Mouse (Mus musculus) cerebellum, adult 11 months (tissue): ENCODE results near the gene Nsf.

Experiments used
- DNase-seq: peaks from one replicate; pipeline ENCODE4 v3.0.0; 2022

Gene Nsf

GRCm38 (mm10) chr11:103940887-103941286, 13.0 kb downstream of the Nsf start:
- no peak for DNase-seq

DNA sequence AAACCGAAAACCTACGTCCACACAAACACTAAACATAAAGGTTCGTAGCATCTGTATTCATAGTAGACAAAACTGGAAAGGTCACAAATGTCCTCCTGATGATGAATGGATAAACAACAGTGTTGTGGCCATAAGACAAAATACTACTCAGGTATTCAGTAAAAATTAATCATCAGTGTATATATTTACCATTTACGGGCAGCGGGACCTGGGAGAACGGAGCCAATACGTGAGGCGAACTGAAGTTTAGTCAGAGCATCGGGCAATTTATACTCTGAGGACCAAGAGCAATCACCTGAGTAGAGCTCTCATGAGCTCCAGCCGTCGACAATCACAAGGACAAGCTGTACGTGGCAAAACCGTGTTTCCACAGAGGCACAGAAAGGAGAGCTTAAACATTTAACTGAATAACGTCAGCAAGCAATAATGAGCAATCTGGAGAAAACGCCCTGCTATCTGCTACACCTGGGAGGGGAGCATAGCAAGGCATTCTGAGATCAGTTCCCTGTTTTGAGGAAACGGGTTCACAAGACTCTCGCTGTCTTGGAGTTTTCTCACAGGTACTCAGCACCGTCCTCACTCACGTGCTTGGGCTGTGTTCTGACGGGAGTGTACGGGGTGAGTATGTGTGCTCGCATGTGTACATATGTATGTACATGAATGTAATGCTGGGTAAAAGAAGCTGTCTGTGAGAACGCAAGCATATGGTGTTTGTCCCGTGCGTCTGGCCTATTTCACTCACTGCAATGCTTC, 15.7 kb downstream of the Nsf start:
- DNase-seq: no peak

GRCm38 (mm10) chr11:103937451-103937850, 16.4 kb downstream of the Nsf start:
- no peak for DNase-seq

DNA sequence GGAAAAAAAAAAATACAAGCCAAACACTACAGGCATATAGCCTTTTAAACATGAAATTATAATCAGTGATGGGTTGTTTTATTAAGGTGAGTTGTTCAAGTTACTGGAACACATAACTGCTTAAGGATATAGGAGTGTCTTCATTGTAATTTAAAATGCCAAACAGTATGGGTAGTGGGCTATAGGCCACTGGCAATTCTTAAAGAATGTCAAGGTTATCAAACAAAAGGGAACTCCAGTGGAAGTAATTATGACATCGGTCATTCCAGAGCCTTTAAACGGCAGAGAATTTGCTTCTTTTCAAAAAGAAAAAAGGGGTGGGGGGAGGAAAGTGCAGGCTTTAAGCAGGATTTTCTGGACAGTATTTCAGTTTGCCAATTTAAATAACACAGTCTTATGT, 18.1 kb downstream of the Nsf start:
- no peak for DNase-seq

DNA sequence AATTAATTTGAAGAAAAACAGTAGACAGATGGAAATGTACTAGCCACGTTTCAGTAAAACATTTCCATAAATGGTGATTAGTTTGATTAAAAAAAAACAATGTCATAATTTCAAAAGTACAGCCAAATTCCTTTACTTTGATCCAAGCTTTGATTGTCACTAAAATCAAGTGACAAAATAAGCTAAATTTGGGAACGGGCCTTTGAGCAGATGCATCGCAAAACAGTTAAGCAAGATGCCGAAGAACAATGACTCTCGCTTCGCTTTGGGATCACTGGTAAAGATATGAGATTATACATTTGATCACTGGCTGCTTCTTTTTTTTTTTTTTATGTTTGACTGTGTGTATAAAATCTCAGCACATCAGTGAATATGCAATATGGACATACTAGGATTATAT, 20.0 kb downstream of the Nsf start:
- DNase-seq: no peak

DNA sequence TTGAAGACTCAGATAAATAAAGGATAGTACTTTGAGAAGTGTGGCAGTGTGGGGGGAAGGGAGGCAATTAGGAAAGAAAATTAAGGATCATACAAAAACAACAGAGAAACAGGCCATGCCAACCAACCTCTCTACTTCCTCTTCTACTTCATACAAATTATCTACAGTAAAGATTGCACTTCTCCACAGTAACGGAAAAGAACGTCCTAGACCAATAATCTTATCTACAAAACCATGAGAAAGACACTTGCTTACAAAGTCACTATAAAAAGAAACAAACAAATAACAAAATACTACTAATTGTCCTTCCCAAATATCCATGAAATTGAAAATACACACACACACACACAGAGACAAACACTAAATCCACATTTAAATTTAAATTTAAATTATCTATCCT, 29.9 kb downstream of the Nsf start:
- no peak for DNase-seq

- DNase-seq: no peak
These were observed 30.6 kb downstream of the Nsf start for GRCm38 (mm10) chr11:103923272-103923671.

DNA sequence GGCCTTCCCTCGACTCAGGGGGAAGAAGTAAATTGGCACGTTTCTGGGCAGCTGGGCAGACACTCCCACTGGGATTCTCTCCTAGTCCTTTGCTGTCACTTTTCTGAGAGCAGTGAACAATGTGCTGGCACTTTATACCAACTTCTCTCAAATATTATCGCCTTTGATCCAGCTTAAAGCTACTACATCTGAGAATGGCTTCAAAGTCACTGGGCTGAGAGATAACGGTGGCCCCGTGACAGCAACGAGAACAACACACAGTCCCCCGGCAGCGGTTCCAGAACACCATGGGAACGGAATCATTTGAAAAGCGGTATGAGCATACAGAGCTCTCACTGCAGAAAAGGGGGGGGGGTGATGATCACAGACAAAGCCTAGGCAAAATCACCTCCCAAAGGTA, 31.0 kb downstream of the Nsf start:
- no peak for DNase-seq

GRCm38 (mm10) chr11:103920665-103921064, 33.2 kb downstream of the Nsf start:
- DNase-seq: no peak

- no peak for DNase-seq
These were observed 37.0 kb downstream of the Nsf start for GRCm38 (mm10) chr11:103916807-103917206.

DNA sequence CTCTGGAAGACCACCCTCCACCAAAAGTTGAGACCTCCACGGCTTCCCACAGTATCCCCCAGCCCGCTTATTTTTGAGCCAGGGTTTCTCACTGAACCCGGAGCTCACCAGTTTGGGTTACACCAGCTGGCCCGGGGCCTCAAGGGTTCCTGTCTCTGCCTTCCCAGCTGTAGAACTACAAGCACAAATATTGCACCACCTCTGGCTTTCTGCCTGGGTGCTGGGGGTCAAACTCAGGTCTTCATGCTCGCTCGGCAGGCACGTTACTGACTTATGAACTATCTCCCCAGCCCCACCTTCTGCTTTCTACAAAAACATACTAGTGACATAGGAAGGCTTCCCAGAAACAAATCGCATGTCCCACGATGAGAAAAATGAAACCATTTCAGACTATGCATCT, 38.2 kb downstream of the Nsf start:
- no peak for DNase-seq

DNA sequence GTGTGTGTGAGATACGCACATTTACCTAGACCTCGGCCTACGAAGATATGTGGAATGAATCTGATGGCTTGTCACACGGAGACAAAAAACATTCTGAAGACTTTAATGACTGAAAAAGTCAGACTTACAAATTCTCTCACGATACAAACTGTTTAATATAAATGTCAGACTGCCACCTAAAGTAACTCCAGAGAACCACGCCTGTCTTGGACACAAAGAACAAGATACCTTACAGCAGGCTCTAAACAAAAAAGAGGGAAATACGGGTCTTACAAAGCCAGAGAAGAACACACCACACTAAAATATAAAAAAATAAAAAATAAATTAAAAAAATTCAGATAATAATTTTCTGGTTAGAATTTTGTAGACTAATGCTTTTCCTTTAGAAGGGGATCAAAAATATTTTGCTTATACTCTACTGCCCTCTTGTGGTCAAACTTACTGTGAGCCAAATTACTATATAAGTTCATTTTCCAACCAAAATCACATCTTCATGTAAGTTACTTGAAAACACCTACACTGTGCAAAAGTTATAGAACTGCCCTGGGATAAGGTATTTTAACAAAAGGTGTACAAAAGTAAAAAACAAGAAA, 42.8 kb downstream of the Nsf start:
- DNase-seq: no peak

DNA sequence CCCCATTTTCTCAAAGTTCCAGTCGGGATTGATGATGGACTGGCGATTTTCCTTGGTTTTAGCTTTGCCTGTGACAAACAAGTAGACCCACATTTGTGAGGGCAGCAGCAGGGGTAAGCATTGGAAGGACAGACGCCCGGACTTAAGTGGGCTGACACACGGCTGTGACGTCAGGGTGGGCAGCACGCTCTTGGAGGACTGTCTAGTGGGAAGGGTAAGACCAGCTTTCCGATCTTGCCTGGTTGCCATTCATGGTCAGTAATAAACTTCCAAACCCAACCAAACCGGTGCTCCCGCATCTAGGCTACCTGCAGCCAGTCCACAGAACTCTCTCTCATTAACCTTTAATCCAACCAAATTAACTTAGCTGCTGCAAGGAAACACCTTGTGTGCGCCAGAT, 43.3 kb downstream of the Nsf start:
- DNase-seq: no peak

- no peak for DNase-seq
These were observed 44.0 kb downstream of the Nsf start for GRCm38 (mm10) chr11:103909809-103910208.

- DNase-seq: no peak
These were observed 44.5 kb downstream of the Nsf start for GRCm38 (mm10) chr11:103909396-103909795.

DNA sequence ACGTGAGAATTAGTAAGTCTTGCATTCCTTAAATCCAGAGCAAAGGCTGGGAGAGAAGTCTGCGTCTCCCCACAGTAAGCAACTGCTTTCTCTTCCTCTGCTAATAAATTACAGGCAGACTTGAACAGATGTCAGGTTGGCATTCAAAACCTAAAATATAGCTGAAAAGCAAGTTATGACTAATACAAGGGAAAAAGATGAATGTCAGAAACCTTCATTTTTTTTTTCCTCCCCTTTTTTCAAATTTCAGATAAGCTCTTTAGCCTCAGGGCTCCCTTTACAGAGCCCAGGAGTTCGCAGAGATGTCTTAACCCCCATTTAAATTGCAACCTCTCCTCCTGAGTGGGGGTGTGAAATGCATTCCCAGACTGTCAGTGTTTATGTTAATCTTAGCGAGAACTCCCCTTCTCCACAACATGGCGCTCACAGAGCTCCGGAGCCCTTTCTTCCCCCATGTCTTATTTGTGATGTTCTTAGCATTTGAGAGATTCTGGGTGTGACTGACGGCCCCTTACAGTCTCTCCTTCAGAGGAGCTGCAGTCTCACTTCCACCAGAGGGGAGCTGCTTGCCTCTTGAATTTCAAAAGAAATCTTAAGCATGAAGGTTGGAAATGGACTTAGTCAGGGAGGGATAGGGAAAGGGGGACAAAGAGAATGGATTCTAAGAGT, 47.7 kb downstream of the Nsf start:
- DNase-seq: no peak

DNA sequence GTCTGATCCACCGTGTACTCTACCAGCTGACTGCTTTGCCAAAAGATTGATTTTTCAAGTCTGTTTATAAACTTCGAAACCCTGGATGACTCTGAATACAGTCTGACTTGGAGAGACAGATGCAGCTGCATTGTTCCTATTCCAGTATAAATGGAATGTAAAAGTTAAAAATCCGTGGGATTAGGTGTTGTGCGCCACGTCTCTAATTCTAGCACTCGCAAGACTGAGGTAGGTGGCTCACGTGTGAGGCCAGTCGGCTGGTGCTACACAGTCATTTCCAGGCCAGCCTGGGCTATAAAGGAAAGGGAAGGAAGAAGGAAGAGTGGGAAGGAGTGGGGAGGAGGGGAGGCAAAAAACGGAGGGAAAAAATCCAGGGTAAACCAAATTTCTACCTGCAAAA, 48.4 kb downstream of the Nsf start:
- DNase-seq: no peak

DNA sequence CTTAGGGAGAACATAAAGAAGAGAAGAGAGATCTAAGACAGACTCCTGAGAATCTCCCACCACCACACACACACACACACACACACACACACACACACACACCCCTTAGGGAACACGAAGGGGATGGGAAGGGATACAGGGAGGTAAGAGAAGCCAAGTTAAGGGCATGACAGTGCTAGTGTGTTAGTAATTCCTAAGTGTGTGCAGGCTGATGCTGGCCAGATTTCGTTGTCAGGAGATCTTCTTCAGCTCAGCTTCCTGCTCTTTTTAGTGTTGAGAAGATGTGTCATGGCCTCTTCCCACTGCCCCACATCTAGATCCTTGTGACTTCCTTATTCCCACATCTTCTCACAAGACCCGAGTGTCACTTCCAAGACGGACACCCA, 52.3 kb downstream of the Nsf start:
- no peak for DNase-seq

- DNase-seq: no peak
These were observed 52.9 kb downstream of the Nsf start for GRCm38 (mm10) chr11:103900803-103901580.

GRCm38 (mm10) chr11:103896966-103897750, 56.7 kb downstream of the Nsf start:
- DNase-seq: no peak

DNA sequence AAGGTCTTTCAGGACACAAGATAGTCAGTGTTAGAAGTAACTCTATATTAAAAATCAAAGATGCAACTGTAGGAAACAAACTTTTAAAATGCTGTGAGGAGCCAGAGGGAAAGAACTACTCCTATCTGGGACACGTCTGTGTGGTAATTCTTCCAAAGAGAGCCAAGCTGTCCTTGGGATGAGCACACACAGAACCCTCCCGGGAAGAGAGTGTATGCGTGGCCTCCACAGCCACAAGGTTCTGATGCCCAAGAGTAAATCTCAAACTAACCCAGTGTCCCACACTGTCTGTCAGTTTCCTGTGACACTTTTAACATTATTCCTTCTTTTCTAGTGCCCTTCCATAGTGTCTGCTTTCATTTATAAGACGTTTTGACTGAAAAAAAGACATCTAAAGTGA, 57.8 kb downstream of the Nsf start:
- no peak for DNase-seq

- no peak for DNase-seq
These were observed 61.0 kb downstream of the Nsf start for GRCm38 (mm10) chr11:103892831-103893230.

- no peak for DNase-seq
These were observed 62.1 kb downstream of the Nsf start for GRCm38 (mm10) chr11:103891781-103892180.
